Mouse (Mus musculus) B cell, adult (primary cell): ENCODE measurements around the gene Fndc3c1. TPM values are rescaled to one million over a fixed set of nuclear protein-coding genes. Genes with fewer than 3 reads are reported as not detected.

Experiments
- total RNA-seq: library from RNA; stranded (reverse); gene quantifications from 4 replicates; pipeline ENCODE4 v1.2.4, GENCODE M21; 2023; ENCODE audit not compliant: inconsistent age

Gene Fndc3c1
- total RNA-seq = not detected in 4 replicates

GRCm38 (mm10) chrX:106485101-106485651, at the start of gene Fndc3c1:
Gene Fndc3c1 (minus strand): TSS chrX:106485401.

Other genes with a start within 250 kb of the Fndc3c1 start
- not detected in 4 replicates for gene Fnd3c2, start 230.0 kb downstream of the Fndc3c1 start, total RNA-seq
- 0.36 to 1.2 TPM (median 0.92 TPM) in 4 replicates for gene Gm5127, start 97.8 kb upstream of the Fndc3c1 start, total RNA-seq
- 0.15 to 0.29 TPM (median 0.16 TPM) in 4 replicates for gene Cysltr1, start 118.3 kb upstream of the Fndc3c1 start, total RNA-seq